Mouse (Mus musculus) spleen, adult 2 months (tissue): ENCODE results near the gene Krtdap.
"Not testable (repeated sequence)": the region's sequence is repeated elsewhere in the genome, so short reads cannot be mapped to it uniquely, and the experiment has no call there.

ENCODE experiments used
- CTCF ChIP-seq: fragments of 200-500 bp; IDR thresholded peaks from 2 replicates; pipeline ENCODE4 v1.5.1; 2011; ENCODE audit warnings: mild to moderate bottlenecking, inconsistent platforms; ENCODE audit not compliant: insufficient read depth, insufficient read length, insufficient replicate concordance; ENCODE audit errors: extremely low read depth
- POLR2A ChIP-seq: fragments of 200-500 bp; IDR thresholded peaks from 2 replicates; pipeline ENCODE4 v1.6.1; 2011; ENCODE audit warnings: low read depth, low read length, inconsistent platforms

DNA sequence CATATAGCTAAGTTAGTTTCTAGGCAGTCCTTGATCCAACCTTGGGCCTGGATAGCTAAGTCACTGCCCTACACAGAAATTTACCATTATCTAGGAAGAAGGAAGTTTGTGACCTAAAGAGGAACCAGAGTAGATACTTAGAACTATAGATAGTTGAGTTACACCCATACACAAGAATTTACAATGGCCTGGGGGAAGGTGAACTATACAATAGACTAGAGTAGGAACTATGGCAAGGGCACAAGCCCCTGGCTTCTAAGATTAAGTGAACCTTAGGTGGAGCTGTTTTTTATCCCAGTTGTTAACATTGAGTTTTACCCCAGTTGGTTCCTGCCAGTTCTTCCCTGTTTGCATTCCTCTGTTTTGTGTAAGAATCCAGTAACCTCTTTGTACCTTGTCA is 41.2 kb downstream of the Krtdap start:
- TF ChIP-seq POLR2A, CTCF: not testable (repeated sequence)
